Mouse (Mus musculus) heart, postnatal 0 days (tissue): Measurements from ENCODE around the gene Kremen2.

Source experiments
- CTCF ChIP-seq: IDR thresholded peaks from 2 replicates; pipeline ENCODE4 v1.5.1; 2016; ENCODE audit warnings: antibody characterized with exemption, control low read depth, low read depth
- EP300 ChIP-seq: IDR thresholded peaks from 2 replicates; pipeline ENCODE4 v1.6.1; 2016; ENCODE audit warnings: antibody characterized with exemption, low read depth

DNA sequence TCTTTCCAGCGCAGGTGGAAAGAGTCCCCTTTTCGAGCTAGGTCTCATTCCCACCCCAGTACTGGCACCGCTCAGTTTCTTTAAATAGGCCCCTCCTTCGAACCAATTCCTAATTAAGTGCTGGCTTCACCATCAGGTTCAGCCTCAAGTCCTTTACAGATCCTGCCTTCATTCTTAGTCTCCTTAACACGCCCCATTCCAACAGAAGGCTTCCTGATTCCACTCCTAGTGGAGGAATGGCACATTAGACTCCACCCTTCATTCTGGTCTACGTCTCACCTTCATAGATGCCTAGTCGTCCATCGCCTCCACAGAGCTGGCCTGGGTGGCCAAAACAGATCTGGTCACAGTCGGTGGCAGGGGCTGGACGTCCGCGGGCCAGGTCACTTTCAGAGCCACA lies 2.7 kb downstream of the Kremen2 start:
- TF ChIP-seq EP300, result no peak
- TF ChIP-seq CTCF, result no peak
